Mouse (Mus musculus) heart, postnatal 25 days (tissue): ENCODE measurements around the gene Gsta1. TPM values are rescaled to one million over a fixed set of nuclear protein-coding genes. Genes with fewer than 3 reads are reported as not detected.
"Not testable (repeated sequence)": the region's sequence is repeated elsewhere in the genome, so short reads cannot be mapped to it uniquely, and the experiment has no call there.

Experiments used
- DNase-seq: peaks from one replicate; pipeline ENCODE4 v3.0.0; 2022; ENCODE audit warnings: low spot score
- intact Hi-C: fragments of 180-260 bp; cut with DNase I; formaldehyde crosslinking; loops from one replicate; pipeline ENCODE4 v1.15.1; 2025
- total RNA-seq, 2 experiments: library from RNA; stranded (reverse); gene quantifications; 2 replicates each; pipeline ENCODE4 v1.2.3; 2021

The Gsta1 gene
- total RNA-seq = under 1 TPM in 1 of 2 experiments, not detected in 1; 0.39 TPM

- intact Hi-C loops = not testable (repeated sequence)
These were observed at the start of gene Gsta1 for GRCm38 (mm10) chr9:78230461-78230860. Gsta1 (plus strand) TSS chr9:78230656.

GRCm38 (mm10) chr9:78182474-78182873 lies 48.0 kb upstream of the Gsta1 start, which contains the start of gene Gsta4:
Gsta4 (plus strand) TSS chr9:78182774.
- DNase-seq, intact Hi-C loops: not testable (repeated sequence)

More at GRCm38 (mm10) chr9:78230461-78230860, at the start of gene Gsta1:
- DNase-seq = not testable (repeated sequence)

GRCm38 (mm10) chr9:78185686-78186085 lies 44.8 kb upstream of the Gsta1 start:
- DNase-seq = no peak

GRCm38 (mm10) chr9:78188910-78189309 lies 41.5 kb upstream of the Gsta1 start:
- DNase-seq = no peak
- intact Hi-C loops = no loop called here

More at GRCm38 (mm10) chr9:78185686-78186085, 44.8 kb upstream of the Gsta1 start:
- intact Hi-C loops = no loop called here

- intact Hi-C loops = loop anchor here (2.0 kb wide), 1 partner anchor 14 kb away; no protein-coding TSS in a partner anchor
- no peak for DNase-seq
These were observed 39.5 kb upstream of the Gsta1 start for GRCm38 (mm10) chr9:78190651-78191634.

- no peak for DNase-seq
- intact Hi-C loops = loop anchor here (2.0 kb wide), 1 partner anchor 15 kb away; no protein-coding TSS in a partner anchor
These were observed 38.7 kb upstream of the Gsta1 start for GRCm38 (mm10) chr9:78191736-78192135.

GRCm38 (mm10) chr9:78193902-78194597 lies 36.4 kb upstream of the Gsta1 start:
- intact Hi-C loops = loop anchor here (1.0 kb wide), 1 partner anchor 85 kb away; the partner anchor contains the start of genes Fbxo9 and Ick
- DNase-seq = no peak

- DNase-seq = no peak
- intact Hi-C loops = no loop called here
These were observed 35.4 kb upstream of the Gsta1 start for GRCm38 (mm10) chr9:78195034-78195433.

GRCm38 (mm10) chr9:78197801-78198200 lies 32.7 kb upstream of the Gsta1 start:
- DNase-seq = no peak
- intact Hi-C loops = no loop called here

- intact Hi-C loops = no loop called here
- DNase-seq = no peak
These were observed 26.3 kb upstream of the Gsta1 start for GRCm38 (mm10) chr9:78204194-78204593.

GRCm38 (mm10) chr9:78208956-78209355 lies 21.5 kb upstream of the Gsta1 start:
- no peak for DNase-seq
- intact Hi-C loops = no loop called here

GRCm38 (mm10) chr9:78210079-78210478 lies 20.4 kb upstream of the Gsta1 start:
- intact Hi-C loops = no loop called here
- no peak for DNase-seq

- DNase-seq = no peak
- intact Hi-C loops = no loop called here
These were observed 19.6 kb upstream of the Gsta1 start for GRCm38 (mm10) chr9:78210821-78211220.

- DNase-seq = no peak
- intact Hi-C loops = no loop called here
These were observed 18.9 kb upstream of the Gsta1 start for GRCm38 (mm10) chr9:78211521-78211920.

- DNase-seq = peak; percentile 32
- intact Hi-C loops = no loop called here
These were observed 18.0 kb upstream of the Gsta1 start for GRCm38 (mm10) chr9:78212341-78213049.

GRCm38 (mm10) chr9:78217074-78217473 lies 13.4 kb upstream of the Gsta1 start:
- DNase-seq = no peak
- intact Hi-C loops = no loop called here

GRCm38 (mm10) chr9:78222616-78223015 lies 7.8 kb upstream of the Gsta1 start:
- intact Hi-C loops = no loop called here
- no peak for DNase-seq

GRCm38 (mm10) chr9:78223221-78223902 lies 7.1 kb upstream of the Gsta1 start:
- intact Hi-C loops = no loop called here
- DNase-seq = no peak

GRCm38 (mm10) chr9:78224418-78224817 lies 6.0 kb upstream of the Gsta1 start:
- DNase-seq = no peak
- intact Hi-C loops = no loop called here
